Mouse (Mus musculus) kidney, embryonic 14.5 days (tissue): ENCODE results near the gene Zfp607b. TPM values are rescaled to one million over a fixed set of nuclear protein-coding genes. Genes with fewer than 3 reads are reported as not detected.

Experiments
- ATAC-seq: fragments of 200-750 bp; cut with Nextera tagmentation; 2 replicates; pipeline ENCODE4 v1.8.0; 2017; ENCODE audit warnings: moderate number of reproducible peaks, mild to moderate bottlenecking, moderate TSS enrichment, moderate library complexity; ENCODE audit not compliant: low FRiP score, low TSS enrichment
- H3K27ac ChIP-seq: fragments of 300-500 bp; sonication (generic); 2 replicates; pipeline ENCODE4 v1.5.1; 2014; ENCODE audit warnings: low read depth, mild to moderate bottlenecking, low read length, moderate library complexity, mixed read lengths
- H3K27me3 ChIP-seq: fragments of 300-500 bp; sonication (generic); 2 replicates; pipeline ENCODE4 v1.6.1; 2014; ENCODE audit warnings: mild to moderate bottlenecking, low read length; ENCODE audit not compliant: control insufficient read depth, insufficient read depth
- H3K36me3 ChIP-seq: fragments of 300-500 bp; sonication (generic); 2 replicates; pipeline ENCODE4 v1.6.1; 2014; ENCODE audit warnings: low read length, mixed read lengths; ENCODE audit not compliant: control insufficient read depth, insufficient read depth
- H3K4me1 ChIP-seq: fragments of 300-500 bp; sonication (generic); 2 replicates; pipeline ENCODE4 v1.6.1; 2014; ENCODE audit warnings: low read length, mixed read lengths; ENCODE audit not compliant: control insufficient read depth, insufficient read depth
- H3K4me2 ChIP-seq: fragments of 300-500 bp; sonication (generic); replicated peaks from 2 replicates; pipeline ENCODE4 v1.6.1; 2014; ENCODE audit warnings: low read depth, mild to moderate bottlenecking, low read length
- H3K4me3 ChIP-seq: fragments of 300-500 bp; sonication (generic); 2 replicates; pipeline ENCODE4 v1.5.1; 2014; ENCODE audit warnings: mild to moderate bottlenecking, low read length
- H3K9ac ChIP-seq: fragments of 300-500 bp; sonication (generic); 2 replicates; pipeline ENCODE4 v1.6.1; 2014; ENCODE audit warnings: low read depth, mild to moderate bottlenecking, low read length, moderate library complexity
- H3K9me3 ChIP-seq: fragments of 300-500 bp; sonication (generic); 2 replicates; pipeline ENCODE4 v1.6.1; 2016; ENCODE audit warnings: low read length; ENCODE audit not compliant: control insufficient read depth
- WGBS: fragments of 180-500 bp; shearing (Covaris S2); extraction: QIAGEN DNeasy Blood & Tissue Kit; methylation state at CpG from one replicate; pipeline ENCODE4 v1.1.7; 2014; 5-methylcytosine and 5-hydroxymethylcytosine counted together
- polyA plus RNA-seq: library from polyadenylated mRNA; unstranded; fragments of >200 nt; fragmentation: Nextera tagmentation; extraction: Ambion mirVana; gene quantifications from 2 replicates; pipeline ENCODE4 v1.2.1, GENCODE M21; 2014

Zfp607b gene
- polyA plus RNA-seq, 1 experiment from 2014 or later: 4.3 TPM

GRCm38 (mm10) chr7:27655545-27655944, 33.6 kb upstream of the Zfp607b start:
- ATAC-seq: no peak
- H3K27me3 ChIP-seq: peaks cover 64% of the 10 kb centered on the region
- no peaks in the 10 kb centered on the region for H3K9me3 ChIP-seq
- H3K36me3 ChIP-seq: no peaks in the 10 kb centered on the region; the same call in 1 of the 2 replicates
- H3K27ac ChIP-seq: no peak overlapping the region
- H3K4me3 ChIP-seq: no peak overlapping the region
- H3K4me2 ChIP-seq: no peak overlapping the region
- WGBS: 26% methylated on average over 11 of the region's 11 CpGs
- H3K4me1 ChIP-seq: 0 out of 2 replicates have a peak, but pooled peaks cover 4% of the 10 kb centered on the region
- no peak overlapping the region for H3K9ac ChIP-seq

GRCm38 (mm10) chr7:27656600-27656999, 32.5 kb upstream of the Zfp607b start:
- Histone ChIP-seq H3K4me2 (no peak overlapping the region), H3K36me3 (no peaks in the 10 kb centered on the region; the same call in 1 of the 2 replicates), H3K4me1 (0 out of 2 replicates have a peak, but pooled peaks cover 4% of the 10 kb centered on the region), H3K27me3 (peaks cover 62% of the 10 kb centered on the region), H3K9me3 (no peaks in the 10 kb centered on the region), H3K27ac (no peak overlapping the region), H3K9ac (no peak overlapping the region), H3K4me3 (no peak overlapping the region)
- 89% methylated on average over 16 of the region's 16 CpGs for WGBS
- no peak for ATAC-seq

- ATAC-seq: no peak
- H3K4me2 ChIP-seq: peak overlapping the region; percentile 25; the same call in 1 of the 2 replicates
- no peak overlapping the region for H3K27ac ChIP-seq
- 0 out of 2 replicates have a peak, but pooled peaks cover 4% of the 10 kb centered on the region for H3K4me1 ChIP-seq
- H3K9me3 ChIP-seq: no peaks in the 10 kb centered on the region
- 29% methylated on average over 43 of the region's 53 CpGs for WGBS
- no peak overlapping the region for H3K9ac ChIP-seq
- no peak overlapping the region; the same call in 1 of the 2 replicates for H3K4me3 ChIP-seq
- H3K36me3 ChIP-seq: no peaks in the 10 kb centered on the region; the same call in 1 of the 2 replicates
- H3K27me3 ChIP-seq: peaks cover 51% of the 10 kb centered on the region
Observed at GRCm38 (mm10) chr7:27657824-27658395, 31.2 kb upstream of the Zfp607b start.

GRCm38 (mm10) chr7:27658712-27659663, 30.2 kb upstream of the Zfp607b start:
- no peak for ATAC-seq
- H3K36me3 ChIP-seq: no peaks in the 10 kb centered on the region; the same call in 1 of the 2 replicates
- peaks cover 40% of the 10 kb centered on the region for H3K27me3 ChIP-seq
- no peaks in the 10 kb centered on the region for H3K9me3 ChIP-seq
- no peak overlapping the region for H3K9ac ChIP-seq
- no peak overlapping the region for H3K4me2 ChIP-seq
- no peak overlapping the region for H3K4me3 ChIP-seq
- no peak overlapping the region for H3K27ac ChIP-seq
- WGBS: 66% methylated on average over 14 of the region's 14 CpGs
- 0 out of 2 replicates have a peak, but pooled peaks cover 2% of the 10 kb centered on the region for H3K4me1 ChIP-seq

DNA sequence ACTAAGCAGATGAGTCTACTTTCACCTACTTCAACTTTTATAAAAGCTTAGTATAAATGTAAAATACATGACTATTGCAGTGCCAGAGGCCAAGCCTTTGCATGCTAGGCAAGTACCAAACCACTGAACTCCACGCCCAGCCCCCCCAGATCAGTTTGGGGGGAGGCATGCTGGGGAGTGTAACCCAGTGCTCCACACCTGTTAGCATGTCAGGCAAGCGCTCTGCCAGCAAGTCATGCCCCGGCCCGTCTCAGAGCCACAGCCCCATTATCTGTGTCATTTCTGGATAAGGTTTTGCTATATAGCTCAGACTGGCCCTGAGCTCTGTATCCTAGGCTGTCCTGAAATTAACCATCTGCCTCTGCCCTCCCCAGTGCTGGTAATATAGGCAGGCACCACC, 27.1 kb upstream of the Zfp607b start:
- H3K4me1 ChIP-seq: no peaks in the 10 kb centered on the region
- H3K9ac ChIP-seq: no peak overlapping the region
- no peaks in the 10 kb centered on the region for H3K9me3 ChIP-seq
- no peak overlapping the region for H3K4me3 ChIP-seq
- H3K36me3 ChIP-seq: no peaks in the 10 kb centered on the region; the same call in 1 of the 2 replicates
- no peak overlapping the region for H3K4me2 ChIP-seq
- peaks cover 19% of the 10 kb centered on the region for H3K27me3 ChIP-seq
- no peak for ATAC-seq
- 95% methylated on average over 4 of the region's 4 CpGs for WGBS
- H3K27ac ChIP-seq: no peak overlapping the region

DNA sequence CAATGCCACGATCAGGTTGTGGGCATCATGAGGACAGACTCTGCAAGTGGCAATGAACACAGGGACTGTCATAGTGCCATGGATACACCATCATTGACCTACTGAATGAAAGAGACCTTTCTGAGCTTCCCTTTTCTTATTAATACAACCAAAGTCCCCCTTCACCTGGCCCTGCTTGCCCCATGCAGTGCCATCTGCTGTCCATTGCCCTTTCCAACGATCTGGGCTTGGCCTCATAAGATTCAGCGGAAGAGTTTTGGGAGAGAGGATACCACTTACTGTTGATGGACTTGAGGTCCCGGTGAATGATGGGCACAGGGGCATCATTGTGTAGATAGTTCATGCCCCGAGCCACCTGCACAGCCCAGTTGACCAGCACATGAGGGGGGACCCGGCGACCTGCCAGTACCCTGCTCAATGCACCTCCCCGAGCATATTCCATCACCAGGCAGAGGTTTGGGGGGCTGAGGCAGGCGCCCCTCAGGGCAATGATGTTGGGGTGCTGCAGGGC, 16.0 kb upstream of the Zfp607b start:
- peaks cover 12% of the 10 kb centered on the region for H3K4me1 ChIP-seq
- WGBS: 59% methylated on average over 9 of the region's 9 CpGs
- H3K4me3 ChIP-seq: peak overlapping the region; percentile 76
- peaks cover 7% of the 10 kb centered on the region for H3K36me3 ChIP-seq
- H3K4me2 ChIP-seq: peak overlapping the region; percentile 97
- peak overlapping the region; percentile 77; the same call in 1 of the 2 replicates for H3K9ac ChIP-seq
- 0 out of 2 replicates have a peak, but pooled peaks have one; percentile 2 for ATAC-seq
- H3K27ac ChIP-seq: no peak overlapping the region
- no peaks in the 10 kb centered on the region for H3K9me3 ChIP-seq
- no peaks in the 10 kb centered on the region for H3K27me3 ChIP-seq

DNA sequence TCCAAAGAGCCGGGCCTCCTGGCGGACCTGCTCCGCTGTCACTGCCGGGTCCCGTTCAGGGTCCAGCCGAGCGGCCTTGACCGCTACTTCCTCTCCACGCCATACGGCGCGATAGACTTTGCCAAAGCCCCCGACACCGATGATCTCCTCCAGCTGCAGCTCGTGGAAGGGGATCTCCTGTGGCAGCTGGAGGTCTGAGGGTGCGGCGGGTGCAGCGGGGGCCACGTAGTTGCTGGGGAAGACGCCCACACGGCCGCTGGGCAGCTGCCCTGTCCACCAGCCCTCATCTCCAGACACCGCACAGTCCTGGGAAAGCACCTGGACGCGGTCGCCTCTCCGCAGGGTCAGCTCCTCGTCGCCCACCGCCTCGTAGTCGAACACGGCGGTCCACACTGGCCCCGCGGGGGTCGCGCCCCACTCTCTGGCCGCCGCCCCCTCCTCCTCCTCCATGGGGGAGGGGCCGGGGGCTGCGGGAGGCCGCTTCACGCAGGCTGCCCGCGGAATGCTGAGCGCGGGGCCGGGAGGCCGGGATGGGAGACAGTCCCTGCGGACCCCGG, 15.5 kb upstream of the Zfp607b start:
- H3K9ac ChIP-seq: peak overlapping the region; percentile 77
- 1% methylated on average over 50 of the region's 52 CpGs for WGBS
- peak overlapping the region; percentile 97 for H3K4me2 ChIP-seq
- peaks cover 4% of the 10 kb centered on the region; the same call in 1 of the 2 replicates for H3K36me3 ChIP-seq
- H3K9me3 ChIP-seq: no peaks in the 10 kb centered on the region
- peak; percentile 25 for ATAC-seq
- H3K4me1 ChIP-seq: peaks cover 12% of the 10 kb centered on the region
- peak overlapping the region; percentile 76 for H3K4me3 ChIP-seq
- H3K27ac ChIP-seq: no peak overlapping the region
- H3K27me3 ChIP-seq: no peaks in the 10 kb centered on the region

GRCm38 (mm10) chr7:27674195-27674521, 15.0 kb upstream of the Zfp607b start:
- Histone ChIP-seq H3K4me1 (peaks cover 12% of the 10 kb centered on the region), H3K9me3 (no peaks in the 10 kb centered on the region), H3K4me3 (peak overlapping the region; percentile 76), H3K27me3 (no peaks in the 10 kb centered on the region), H3K9ac (peak overlapping the region; percentile 77), H3K36me3 (peaks cover 4% of the 10 kb centered on the region; the same call in 1 of the 2 replicates), H3K27ac (no peak overlapping the region), H3K4me2 (peak overlapping the region; percentile 97)
- under 1% methylated on average over 21 of the region's 38 CpGs for WGBS
- ATAC-seq: peak; percentile 74
